Mouse (Mus musculus) heart, postnatal 10 days (tissue): ENCODE data around the gene Pnpla5. TPM values are rescaled to one million over a fixed set of nuclear protein-coding genes. Genes with fewer than 3 reads are reported as not detected.
"Not testable (repeated sequence)": the region's sequence is repeated elsewhere in the genome, so short reads cannot be mapped to it uniquely, and the experiment has no call there.

Experiments
- DNase-seq, 2 experiments: peaks; one replicate each; pipeline ENCODE4 v3.0.0; 2021
- intact Hi-C: fragments of 180-260 bp; cut with DNase I; formaldehyde crosslinking; loops from one replicate; pipeline ENCODE4 v1.15.1; 2025
- total RNA-seq, 2 experiments: library from RNA; stranded (reverse); gene quantifications; 2 replicates each; pipeline ENCODE4 v1.2.3; 2021

Pnpla5 gene
- not detected for total RNA-seq

- intact Hi-C loops = no loop called here
These were observed at the start of gene Pnpla5 for GRCm38 (mm10) chr15:84123075-84123474. Gene Pnpla5 (minus strand): TSS chr15:84123175.

GRCm38 (mm10) chr15:84171166-84171565 lies 48.2 kb upstream of the Pnpla5 start:
- no peak for DNase-seq
- intact Hi-C loops = no loop called here

More at GRCm38 (mm10) chr15:84123075-84123474, at the start of gene Pnpla5:
- no peak for DNase-seq

- intact Hi-C loops = loop anchor here (2.0 to 5.0 kb wide), 2 partner anchors 45 to 97 kb away; no protein-coding TSS in a partner anchor
These were observed 46.5 kb upstream of the Pnpla5 start for GRCm38 (mm10) chr15:84169511-84169910.

GRCm38 (mm10) chr15:84168170-84169161 lies 45.5 kb upstream of the Pnpla5 start:
- intact Hi-C loops = loop anchor here (2.0 to 5.0 kb wide), 2 partner anchors 44 to 96 kb away; no protein-coding TSS in a partner anchor
- peak; percentile 43 to 46 for DNase-seq

More at GRCm38 (mm10) chr15:84169511-84169910, 46.5 kb upstream of the Pnpla5 start:
- DNase-seq = no peak

- intact Hi-C loops = loop anchor here (5.0 kb wide), 1 partner anchor 95 kb away; no protein-coding TSS in a partner anchor
- DNase-seq = peak; percentile 95 to 97
These were observed 44.6 kb upstream of the Pnpla5 start, which contains the start of gene Pnpla3 for GRCm38 (mm10) chr15:84167600-84167999. Gene Pnpla3 (plus strand): TSS chr15:84167837.

- DNase-seq = no peak
- intact Hi-C loops = loop anchor here (5.0 kb wide), 1 partner anchor 95 kb away; no protein-coding TSS in a partner anchor
These were observed 43.8 kb upstream of the Pnpla5 start for GRCm38 (mm10) chr15:84166818-84167217.

- intact Hi-C loops = no loop called here
- DNase-seq = no peak
These were observed 38.9 kb upstream of the Pnpla5 start for GRCm38 (mm10) chr15:84161871-84162270.

GRCm38 (mm10) chr15:84157530-84157929 lies 34.6 kb upstream of the Pnpla5 start:
- DNase-seq, intact Hi-C loops: not testable (repeated sequence)

- intact Hi-C loops = no loop called here
- no peak for DNase-seq
These were observed 33.2 kb upstream of the Pnpla5 start for GRCm38 (mm10) chr15:84156158-84156557.

GRCm38 (mm10) chr15:84140929-84141328 lies 18.0 kb upstream of the Pnpla5 start:
- intact Hi-C loops = no loop called here
- no peak for DNase-seq

GRCm38 (mm10) chr15:84140109-84140508 lies 17.1 kb upstream of the Pnpla5 start:
- no peak for DNase-seq
- intact Hi-C loops = no loop called here

GRCm38 (mm10) chr15:84139592-84140005 lies 16.6 kb upstream of the Pnpla5 start:
- no peak for DNase-seq
- intact Hi-C loops = no loop called here

GRCm38 (mm10) chr15:84136473-84137415 lies 13.8 kb upstream of the Pnpla5 start:
- intact Hi-C loops = no loop called here
- DNase-seq = no peak

- intact Hi-C loops = no loop called here
- peak in 1 of 2 experiments; percentile 20 for DNase-seq
These were observed 12.5 kb upstream of the Pnpla5 start for GRCm38 (mm10) chr15:84135472-84135871.

GRCm38 (mm10) chr15:84133440-84133839 lies 10.5 kb upstream of the Pnpla5 start:
- intact Hi-C loops = no loop called here
- peak; percentile 79 to 86 for DNase-seq

GRCm38 (mm10) chr15:84131971-84132370 lies 9.0 kb upstream of the Pnpla5 start:
- DNase-seq = peak; percentile 84 to 85
- intact Hi-C loops = no loop called here

- peak; percentile 89 to 92 for DNase-seq
- intact Hi-C loops = no loop called here
These were observed 8.3 kb upstream of the Pnpla5 start for GRCm38 (mm10) chr15:84131096-84131786.

GRCm38 (mm10) chr15:84126871-84127270 lies 3.9 kb upstream of the Pnpla5 start:
- DNase-seq = peak; percentile 16 to 18
- intact Hi-C loops = no loop called here

- intact Hi-C loops = no loop called here
- DNase-seq = no peak
These were observed 3.5 kb upstream of the Pnpla5 start for GRCm38 (mm10) chr15:84126447-84126846.

GRCm38 (mm10) chr15:84124086-84124485 lies 1.1 kb upstream of the Pnpla5 start:
- peak; percentile 22 to 26 for DNase-seq
- intact Hi-C loops = loop anchor here (2.0 kb wide), 1 partner anchor 45 kb away; no protein-coding TSS in a partner anchor
